Mouse (Mus musculus) lung, postnatal 36 days (tissue): ENCODE measurements around the gene Pxdc1.

Experiments used
- DNase-seq: peaks from one replicate; pipeline ENCODE4 v3.0.0; 2022; ENCODE audit warnings: mixed read lengths

Pxdc1 gene

DNA sequence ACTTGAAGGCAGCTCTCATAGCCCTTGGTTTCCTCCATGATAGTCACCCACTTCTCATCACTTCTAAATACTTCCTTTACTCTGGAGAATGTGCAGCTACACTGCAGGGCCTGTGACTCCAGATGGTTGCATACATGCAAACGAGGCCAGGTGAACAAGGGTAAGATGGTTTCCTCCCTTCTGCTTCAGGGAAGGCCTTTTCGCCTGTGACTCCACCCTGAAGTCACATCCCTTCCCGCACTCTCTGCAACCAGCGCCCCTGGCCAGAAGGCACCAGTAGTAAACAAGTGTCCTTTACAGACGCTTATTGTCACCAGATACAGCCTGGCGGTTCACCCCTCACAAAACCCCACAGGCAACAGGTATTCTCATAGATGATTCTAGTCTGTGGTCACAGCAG is 2.9 kb downstream of the Pxdc1 start:
- DNase-seq, result peak; percentile 29

DNA sequence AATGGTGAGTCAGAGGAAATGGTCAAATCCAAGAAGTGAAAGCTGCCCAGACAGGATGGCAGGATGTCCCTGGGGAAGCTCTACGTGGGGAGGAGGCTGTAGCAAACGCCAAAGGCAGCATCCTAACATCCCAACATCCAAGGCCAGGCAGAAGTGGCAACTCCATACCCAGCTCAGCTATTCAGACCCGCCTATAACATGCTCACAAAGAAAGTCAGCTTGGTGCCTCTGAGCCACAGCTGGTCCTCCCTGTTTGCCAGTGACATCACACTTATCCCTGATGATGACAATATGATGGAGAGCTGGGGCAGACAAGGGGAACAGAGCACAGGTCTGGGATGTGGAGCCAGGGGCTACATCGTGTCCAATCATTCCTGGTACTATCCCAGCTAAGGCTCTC is 5.5 kb downstream of the Pxdc1 start:
- no peak for DNase-seq

DNA sequence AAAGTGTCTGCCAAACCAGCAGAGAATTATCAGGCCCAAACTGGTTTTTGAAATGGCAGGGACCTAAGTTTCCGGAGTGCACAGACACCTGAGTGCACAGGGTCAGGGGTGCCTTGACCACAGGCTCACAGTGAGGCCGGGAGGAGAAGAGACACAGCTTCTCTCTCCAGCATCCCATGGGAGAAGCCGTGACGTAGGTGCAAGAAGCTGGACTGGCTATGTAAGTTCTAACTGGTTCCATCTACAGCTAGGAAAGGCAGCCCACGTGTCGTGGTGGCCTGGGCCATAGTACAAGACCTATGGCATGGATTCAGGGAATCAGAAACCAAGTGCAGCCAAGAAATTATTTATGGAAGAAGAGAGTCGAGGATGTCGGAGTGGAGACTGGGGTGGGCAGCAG is 6.1 kb downstream of the Pxdc1 start:
- no peak for DNase-seq

DNA sequence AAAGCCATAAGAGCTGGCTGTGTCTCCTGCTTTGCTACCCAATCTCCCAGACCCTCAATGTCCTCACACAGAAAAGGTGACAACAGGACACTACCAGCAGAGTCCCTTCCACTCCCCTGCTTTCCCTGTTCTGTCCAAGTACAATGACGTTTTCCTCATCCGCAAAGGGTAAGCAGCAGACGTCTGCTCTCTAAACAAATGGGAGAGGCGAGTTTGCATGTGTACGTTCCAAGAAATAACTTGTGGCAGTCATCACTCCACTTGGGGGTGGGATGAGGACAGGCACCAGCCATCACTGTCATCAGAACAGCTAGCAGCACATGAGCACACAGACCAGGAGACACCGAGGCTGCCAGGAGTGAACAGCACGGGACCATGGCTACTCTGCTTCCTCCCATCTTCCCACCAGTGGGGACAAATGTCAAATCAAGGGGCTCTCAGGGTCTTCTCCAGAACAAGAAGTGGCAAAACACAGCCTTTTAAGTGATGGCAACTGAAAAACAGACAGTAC is 7.0 kb downstream of the Pxdc1 start:
- DNase-seq, result peak; percentile 52

DNA sequence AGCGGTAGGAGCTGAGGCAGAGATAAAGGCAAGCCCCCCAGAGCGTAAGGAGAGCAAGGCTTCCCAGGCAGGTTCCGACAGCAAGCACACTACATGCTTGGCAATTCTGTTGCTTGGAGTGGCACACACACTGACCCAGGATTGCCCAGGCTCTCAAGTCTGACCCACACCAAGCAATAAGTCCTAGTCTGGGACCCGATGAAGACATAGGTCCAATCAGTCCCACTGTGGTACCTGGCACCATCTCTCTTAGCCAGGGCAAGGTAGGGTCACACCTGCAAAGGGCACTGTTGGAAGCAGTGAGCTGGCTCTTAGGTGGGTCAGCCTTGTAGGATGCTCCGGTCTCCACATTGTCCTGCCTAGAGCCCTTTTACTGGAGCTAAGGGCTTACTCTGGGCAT is 7.8 kb downstream of the Pxdc1 start:
- no peak for DNase-seq

DNA sequence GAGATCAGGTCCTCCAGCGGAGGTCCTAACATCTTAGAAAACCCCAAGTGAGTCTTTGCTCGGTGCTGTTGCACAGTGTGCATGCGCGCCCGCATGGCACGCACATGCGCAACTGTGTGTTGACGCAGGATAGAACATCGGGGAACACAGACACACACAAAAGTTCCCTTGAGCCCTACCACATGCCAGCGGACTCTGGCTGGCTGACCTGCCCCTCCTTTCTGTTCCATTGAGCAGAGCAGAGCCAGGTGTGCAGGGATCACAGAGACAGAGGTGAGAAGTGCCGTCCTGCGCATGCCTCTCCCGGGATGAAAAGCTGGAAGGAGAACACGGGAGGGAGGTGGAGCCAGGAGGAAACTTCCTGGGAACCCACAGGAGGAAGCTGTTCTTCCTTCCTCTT is 8.9 kb downstream of the Pxdc1 start:
- DNase-seq, result no peak

DNA sequence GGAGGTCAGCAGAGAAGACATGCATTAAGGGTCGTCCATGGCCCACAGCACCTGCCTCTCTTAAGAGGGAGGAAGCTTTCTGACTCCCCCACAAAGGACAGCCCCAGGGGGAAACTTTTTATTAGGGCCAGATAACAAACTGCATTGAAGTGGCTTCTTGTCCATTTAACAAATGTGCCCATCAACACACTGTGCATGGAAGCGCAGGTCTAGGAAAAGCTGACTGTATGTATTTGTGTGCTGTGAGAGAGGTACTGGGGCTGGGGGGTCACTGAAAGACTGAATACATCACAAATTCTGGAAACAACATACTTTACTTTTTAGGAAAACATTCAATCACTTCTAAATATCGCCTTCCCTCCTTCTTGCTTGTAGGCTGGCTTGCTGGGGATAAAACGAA is 9.4 kb downstream of the Pxdc1 start:
- no peak for DNase-seq

DNA sequence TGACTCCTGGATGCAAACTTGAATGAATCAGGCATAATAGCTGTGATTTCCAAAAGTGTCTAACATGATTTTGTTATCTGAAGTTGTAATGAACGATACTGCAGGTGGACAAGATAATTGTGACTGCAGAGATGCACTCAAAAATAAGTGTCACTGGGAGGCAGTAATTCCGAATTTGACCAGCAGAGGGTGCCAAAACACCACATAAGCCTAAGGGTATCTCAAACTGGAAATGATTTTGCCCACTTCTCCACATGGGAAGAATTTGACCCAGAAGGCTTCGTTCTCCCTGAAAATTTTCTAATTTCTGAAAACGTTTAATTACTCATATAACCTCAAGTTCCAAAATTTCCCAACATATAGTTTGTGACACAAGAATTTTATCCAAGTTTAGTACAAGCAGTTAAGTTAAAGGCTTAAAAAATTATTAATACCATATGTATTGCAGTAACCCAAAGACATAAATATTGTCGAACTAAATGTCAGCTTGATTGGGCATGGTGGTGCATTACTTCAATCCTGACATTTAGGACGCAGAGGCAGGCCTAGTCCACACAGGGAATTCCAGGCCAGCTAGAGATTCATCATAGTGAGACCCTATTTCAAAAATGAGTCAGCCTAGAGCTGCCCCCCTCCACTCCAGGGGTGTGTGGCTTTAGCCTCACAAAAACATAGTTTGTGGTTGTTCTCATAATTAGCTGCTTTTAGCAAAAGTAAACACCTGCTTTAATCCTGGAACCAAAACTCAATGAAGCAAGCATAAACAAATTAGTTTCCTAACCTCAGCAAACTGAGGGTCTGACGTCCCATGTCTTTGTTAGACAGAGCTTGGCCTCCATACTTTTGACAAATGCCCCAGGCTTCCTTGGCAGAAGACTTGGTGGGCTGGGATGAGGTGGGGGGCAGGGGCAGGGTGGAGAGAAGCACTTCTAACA is 10.1 kb downstream of the Pxdc1 start:
- peak; percentile 82 for DNase-seq

DNA sequence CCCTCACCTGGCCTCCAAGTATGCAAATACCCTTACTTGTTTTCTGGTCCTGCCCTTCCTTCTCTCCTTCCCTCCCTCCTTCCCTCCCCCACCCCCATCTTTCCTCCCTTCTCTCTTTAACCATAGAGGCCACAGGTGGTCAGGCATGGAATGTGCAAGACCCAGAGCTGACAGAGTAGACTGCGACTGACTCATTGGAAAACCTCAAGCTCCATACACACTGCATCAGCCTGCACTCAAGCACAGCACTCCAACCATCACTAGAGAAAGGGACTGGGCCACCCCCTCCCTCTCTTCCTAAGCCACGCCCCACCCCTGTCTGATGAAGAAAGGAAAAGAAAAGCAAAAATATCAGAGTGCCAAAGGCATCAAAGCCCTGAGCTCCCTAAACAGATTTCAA is 12.2 kb downstream of the Pxdc1 start:
- DNase-seq, result no peak

DNA sequence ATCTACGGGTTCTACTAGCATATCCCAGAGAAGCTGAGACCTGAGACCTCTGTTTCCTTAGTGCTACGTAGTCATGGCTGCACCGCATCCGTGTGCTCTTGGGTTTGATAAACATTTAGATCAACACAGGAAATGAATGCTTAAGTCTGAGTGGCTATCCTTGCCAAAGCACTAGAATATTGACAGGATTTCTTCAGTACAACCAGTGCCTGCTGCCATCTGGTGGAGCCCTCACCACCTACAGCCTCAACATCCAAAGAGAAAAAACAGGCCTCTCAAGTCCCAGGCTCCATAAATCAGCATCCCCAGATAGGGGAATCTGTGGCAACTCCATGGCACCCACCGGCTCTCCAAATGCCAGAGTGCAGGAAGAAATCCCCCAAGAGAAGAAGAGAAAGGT is 17.3 kb downstream of the Pxdc1 start:
- DNase-seq, result peak; percentile 91

DNA sequence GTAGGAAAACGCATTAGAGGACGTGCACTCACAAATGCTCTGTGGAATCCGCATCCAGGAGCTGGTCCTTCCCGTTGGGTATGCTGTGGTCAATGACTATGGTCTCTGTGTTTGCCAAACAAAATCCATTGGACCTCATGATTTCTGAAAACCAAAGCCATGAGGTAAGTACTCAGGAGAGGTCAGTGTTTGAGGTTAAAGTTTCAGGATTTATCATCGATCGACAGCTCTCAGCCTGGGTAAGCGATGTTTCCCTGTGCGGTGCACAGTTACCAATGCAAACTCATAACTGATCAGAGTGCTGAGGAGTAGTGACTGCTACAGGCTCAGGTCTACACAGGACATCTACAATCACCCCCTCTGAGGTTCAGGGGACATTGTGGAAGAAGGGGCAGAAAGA is 23.0 kb downstream of the Pxdc1 start:
- DNase-seq, result no peak

DNA sequence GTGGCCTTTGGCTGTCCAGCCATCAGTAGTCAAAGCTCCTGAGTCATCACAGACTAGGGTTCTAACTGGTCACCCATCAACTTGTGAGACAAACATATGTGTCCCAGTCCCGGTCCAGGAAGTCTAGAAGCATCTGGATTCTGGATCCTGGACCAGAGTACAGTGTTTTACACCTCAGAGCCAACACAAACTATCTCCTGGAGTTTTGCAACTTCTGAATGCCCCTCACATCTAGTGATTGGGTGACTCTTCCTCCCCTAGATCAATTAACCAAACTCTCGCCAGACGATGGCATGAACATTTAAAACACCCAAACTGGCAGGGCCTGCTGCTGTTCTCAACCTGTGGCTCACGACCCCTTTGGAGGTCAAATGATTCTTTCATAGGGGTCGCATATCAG is 23.5 kb downstream of the Pxdc1 start:
- no peak for DNase-seq

DNA sequence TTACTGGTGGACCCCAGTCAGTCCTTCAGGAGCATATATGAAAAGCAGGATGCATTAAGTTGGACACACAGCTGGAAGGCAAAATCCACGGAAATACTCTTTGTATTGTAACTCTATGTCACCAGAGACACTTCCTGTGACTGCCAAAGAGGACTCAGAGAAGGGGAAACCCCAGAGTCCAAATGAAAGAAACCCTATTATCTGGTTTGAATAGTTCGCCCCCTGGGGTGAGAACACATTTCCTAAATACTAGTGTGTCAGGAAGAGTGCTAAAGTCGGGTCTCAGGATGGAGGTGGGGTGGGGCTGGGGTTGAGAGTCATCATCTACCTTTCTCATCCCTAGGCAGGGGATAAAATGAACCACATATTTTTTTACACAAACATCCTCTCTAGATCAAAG is 25.8 kb downstream of the Pxdc1 start:
- no peak for DNase-seq

DNA sequence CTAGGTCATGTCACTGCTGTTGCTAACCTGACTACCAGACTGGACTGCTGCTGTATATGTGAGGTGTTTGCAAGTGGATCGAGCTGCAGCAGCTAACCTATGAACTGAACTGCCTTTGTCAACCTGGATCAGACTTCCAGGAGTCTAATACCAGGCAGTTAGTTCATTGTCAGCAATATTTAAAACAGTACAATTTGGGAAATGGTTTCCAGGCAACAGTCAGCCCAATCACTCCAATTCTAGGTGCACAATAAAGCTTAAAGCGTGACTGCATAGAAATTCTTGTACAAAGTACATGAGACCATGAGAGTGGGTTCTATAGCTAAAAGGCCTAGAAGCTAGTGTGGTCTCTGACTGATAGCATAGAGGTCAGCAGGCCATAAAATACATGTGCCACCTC is 28.9 kb downstream of the Pxdc1 start:
- no peak for DNase-seq

DNA sequence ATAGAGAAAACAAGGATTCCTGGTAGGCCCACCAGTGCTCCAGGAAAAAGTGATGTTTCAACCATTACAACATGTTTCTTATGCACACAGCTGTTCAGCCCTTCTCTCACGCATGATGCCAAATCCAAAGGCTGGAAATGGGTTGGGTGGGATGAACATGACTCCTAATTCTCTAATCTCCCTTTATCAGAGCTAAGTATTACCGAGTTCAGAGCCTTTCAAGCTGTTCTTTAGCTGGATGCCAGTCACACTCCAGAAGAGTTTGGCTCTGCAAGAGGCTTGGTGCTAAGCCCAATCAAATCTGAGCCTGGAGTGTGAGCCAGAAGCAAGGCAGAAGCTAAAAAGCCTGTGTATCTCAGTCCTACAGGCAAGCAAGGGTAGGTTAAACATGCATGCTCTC is 40.9 kb downstream of the Pxdc1 start:
- no peak for DNase-seq

DNA sequence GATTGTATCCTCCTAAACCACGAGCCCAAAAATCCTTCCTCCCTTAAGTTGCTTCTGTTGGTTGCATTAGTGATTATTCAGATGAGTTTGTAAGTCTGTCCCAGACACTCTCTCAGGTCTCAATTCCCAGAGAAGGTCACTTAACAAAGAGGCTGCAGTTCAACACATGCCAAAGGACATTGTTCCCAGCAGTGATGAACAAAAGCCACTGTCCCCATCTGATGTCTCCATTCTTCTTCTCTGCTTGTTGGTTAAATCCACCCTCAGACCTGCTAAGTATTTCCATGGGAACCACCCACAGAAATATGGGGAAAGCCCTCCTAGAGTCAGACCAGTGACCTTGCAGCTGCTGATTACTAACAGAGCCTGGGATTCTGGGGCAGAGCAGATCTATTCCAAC is 43.6 kb downstream of the Pxdc1 start:
- no peak for DNase-seq

DNA sequence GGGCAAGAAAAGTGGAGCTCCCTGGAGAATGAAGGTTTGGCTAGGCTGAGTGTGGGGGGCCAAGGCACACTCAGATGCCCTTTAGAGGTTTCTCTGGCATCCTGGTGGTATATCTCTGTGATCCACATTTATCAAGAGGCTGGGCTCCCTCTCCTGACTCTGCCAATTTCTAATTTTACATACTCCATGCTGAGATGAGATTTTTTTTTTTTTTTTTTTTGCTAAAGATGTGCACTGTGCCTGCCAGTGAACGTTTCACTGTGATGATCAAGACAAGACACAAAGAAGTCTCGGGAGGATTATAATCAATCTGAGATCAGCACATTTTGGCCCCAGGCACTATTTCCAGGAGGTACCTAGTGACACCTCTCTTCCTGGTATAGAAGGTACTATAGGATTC is 46.2 kb downstream of the Pxdc1 start:
- no peak for DNase-seq

DNA sequence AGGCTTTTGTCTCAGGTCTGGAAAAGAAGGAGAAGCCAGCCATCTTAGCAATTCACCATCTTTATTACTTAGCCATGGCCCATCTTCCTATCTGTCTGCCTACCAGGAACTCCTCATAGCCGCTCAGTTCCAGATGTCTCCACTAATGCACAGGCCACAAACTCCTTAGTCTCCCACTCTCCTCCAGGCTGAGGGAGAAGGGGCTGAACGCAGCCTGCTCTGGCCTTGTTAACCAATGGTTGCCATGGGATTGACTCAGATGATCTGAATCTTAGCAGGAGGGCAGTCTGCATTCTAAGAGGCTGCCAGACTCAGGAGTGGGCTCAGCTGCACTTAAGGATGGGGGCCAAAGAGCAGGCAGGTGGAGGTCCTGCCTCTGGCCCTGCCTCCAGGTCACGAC is 47.4 kb downstream of the Pxdc1 start:
- DNase-seq, result no peak

DNA sequence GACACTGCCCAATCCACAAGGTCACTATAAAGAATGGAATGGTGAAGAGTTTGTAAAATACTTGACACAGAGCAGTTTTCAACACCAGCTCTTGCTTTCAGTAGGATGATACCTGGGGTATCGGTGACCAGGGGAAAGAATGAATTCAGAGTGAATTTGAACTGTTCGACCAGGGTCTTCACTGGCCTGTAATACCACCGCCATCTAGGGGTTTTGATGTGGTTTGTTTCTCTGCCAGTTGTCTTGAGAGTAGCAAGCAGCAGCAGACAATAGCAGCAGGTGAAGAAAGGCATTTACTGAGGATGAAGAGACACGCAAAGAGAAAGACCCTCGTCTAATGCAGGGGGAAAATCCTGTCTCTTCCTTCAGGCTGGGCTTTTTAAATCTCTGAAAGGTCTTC is 48.1 kb downstream of the Pxdc1 start:
- no peak for DNase-seq

DNA sequence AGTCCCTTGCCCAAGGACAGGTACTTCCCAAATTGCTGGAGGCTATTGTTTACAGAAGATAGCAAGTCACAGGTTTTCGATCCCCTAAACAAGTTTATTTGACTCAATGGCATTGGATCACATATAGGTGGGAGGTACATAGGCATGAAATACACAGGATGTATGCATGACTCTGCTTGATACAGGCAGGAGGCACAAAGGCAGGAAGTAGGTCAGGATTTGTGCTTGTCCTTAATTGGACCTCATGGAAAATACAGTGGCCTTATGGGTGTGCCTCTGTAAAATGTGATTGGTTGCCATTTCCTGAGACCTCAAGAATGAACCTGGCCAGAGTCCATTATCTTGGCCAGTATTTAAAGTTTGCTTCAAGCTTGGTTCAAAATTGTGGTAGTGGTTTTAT is 48.9 kb downstream of the Pxdc1 start:
- DNase-seq, result peak; percentile 13

DNA sequence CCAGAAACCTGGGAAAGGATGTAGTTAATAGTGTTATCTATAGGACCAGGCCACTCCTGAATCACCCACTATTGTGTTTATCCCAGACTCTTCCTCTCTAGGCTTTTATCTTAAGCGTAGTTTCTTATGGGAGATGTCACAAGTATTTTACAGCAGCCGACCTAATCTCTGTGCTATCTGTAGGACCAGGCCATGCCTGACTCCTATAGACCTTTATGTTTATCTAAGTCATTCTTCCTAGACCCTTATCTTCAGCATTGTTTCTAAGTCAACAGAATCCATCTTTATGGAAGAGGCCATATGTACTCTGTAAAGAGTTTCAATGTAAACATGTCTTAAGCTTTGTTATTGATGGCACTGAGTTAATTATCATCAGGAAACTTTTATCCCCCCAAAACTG is 50.5 kb downstream of the Pxdc1 start:
- no peak for DNase-seq

DNA sequence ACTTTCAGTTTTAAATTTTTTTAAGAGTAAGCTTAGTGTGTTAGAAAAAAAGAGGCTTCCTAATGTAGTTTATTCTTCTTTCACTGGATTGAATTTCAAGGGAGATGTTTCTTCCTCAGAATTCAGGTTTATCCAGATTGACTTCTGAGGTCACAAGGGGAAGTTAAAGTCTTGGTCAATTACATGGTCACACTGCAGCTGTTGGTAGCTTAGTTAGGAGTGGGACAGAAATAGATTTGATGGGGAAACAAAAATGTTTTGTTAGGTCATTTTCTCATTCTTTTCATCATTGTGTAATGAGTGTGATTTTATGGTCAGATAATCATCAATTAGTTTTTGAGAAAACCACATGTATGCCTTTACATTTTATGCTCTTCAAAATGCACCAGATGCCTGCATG is 56.5 kb downstream of the Pxdc1 start:
- no peak for DNase-seq
